Mouse (Mus musculus): ENCODE data around the gene Tulp2.
"Not testable (repeated sequence)": the region's sequence is repeated elsewhere in the genome, so short reads cannot be mapped to it uniquely, and the experiment has no call there.

DNA sequence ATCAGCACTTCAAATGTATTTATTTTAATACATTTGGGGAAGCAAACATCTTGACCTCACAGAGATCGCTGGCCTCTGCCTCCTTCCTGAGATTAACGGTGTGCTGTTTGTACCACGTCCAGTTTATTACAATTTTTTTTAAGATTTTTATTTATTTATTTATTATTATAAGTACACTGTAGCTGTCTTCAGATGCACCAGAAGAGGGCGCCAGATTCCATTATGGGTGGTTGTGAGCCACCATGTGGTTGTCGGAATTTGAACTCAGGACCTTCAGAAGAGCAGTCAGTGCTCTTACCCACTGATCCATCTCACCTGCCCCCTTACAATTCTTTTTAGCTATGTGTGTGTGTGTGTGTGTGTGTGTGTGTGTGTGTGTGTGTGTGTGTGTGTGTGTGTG, 35.2 kb downstream of the Tulp2 start:
- TF ChIP-seq CTCF (conservative IDR thresholded peaks at IDR 0.05; ENCODE audit: low read length); POU5F1 (IDR thresholded peaks at IDR 0.05; ENCODE audit: borderline replicate concordance, low read length): not testable (repeated sequence)

Data from E14TG2a.4 (cell line).